Comparison of ENCODE assay signal across 20 mouse cellular contexts in genomic region chr2:164544454-164545097, GRCm38 (mm10). TPM values are rescaled to one million over a fixed set of nuclear protein-coding genes. Genes with fewer than 3 reads are reported as not detected.
A peak's percentile ranks its signal among the peaks of the same experiment; 100 is the strongest.
DNase-seq lines count a peak whose midpoint lies in the region; ATAC-seq and TF ChIP-seq lines count a peak whose summit lies in the region.
"Had no signal": no experiment of that assay in that cellular context is flagged by ENCODE, and none has a peak within 500 bp of the region (broad histone marks: within the 10 kb centered on the region; RNA-seq: fewer than 3 reads in every experiment).

No protein-coding gene starts in this region.

- no peaks in the 10 kb centered on the region for H3K27me3 ChIP-seq in lung, embryonic 16.5 days (ENCODE audit: control insufficient read depth, insufficient read depth, low read depth, low read length)
- no peaks in the 10 kb centered on the region for H3K27me3 ChIP-seq in intestine, postnatal 0 days (replicated peaks; ENCODE audit: control insufficient read depth, insufficient read depth, low read length)
- no peaks in the 10 kb centered on the region for H3K27me3 ChIP-seq in stomach, embryonic 15.5 days (replicated peaks)
- H3K27me3 ChIP-seq in cerebellum, adult 2 months (ENCODE audit: control insufficient read depth, insufficient read depth, low read length) = no peaks in the 10 kb centered on the region
- H3K27me3 ChIP-seq in liver, embryonic 12.5 days (replicated peaks) = peaks cover 13% of the 10 kb centered on the region; the same call in 1 of the 2 replicates
- H3K27me3 ChIP-seq: Patski had no signal

- no peak for DNase-seq in lung, postnatal 14 days
- no peak for DNase-seq in left cerebral cortex, adult 9 months (ENCODE audit: low spot score in 2 of 2)
- DNase-seq in cerebellum, adult 2 months = no peak
- DNase-seq: cerebellum, adult 18-20 months had no signal

- peak; percentile 34 for ATAC-seq in lung, embryonic 16.5 days (ENCODE audit: low read depth)
- ATAC-seq in common myeloid progenitor, adult 5-6 weeks (replicated peaks; ENCODE audit: low read depth, poor library complexity, severe bottlenecking) = peak; percentile 96
- ATAC-seq in intestine, postnatal 0 days = peak; percentile 54
- peak; percentile 45; the same call in 1 of the 2 replicates for ATAC-seq in stomach, embryonic 15.5 days (ENCODE audit: insufficient read depth, low FRiP score, low read depth)
- ATAC-seq in liver, embryonic 12.5 days = no peak
- ATAC-seq: forebrain, embryonic 14.5 days had no signal

- WGBS in lung, embryonic 16.5 days = 30% methylated on average over 5 of the region's 5 CpGs
- 25% methylated on average over 5 of the region's 5 CpGs for WGBS in intestine, postnatal 0 days
- WGBS in stomach, embryonic 15.5 days = 42% methylated on average over 5 of the region's 5 CpGs
- 56% methylated on average over 5 of the region's 5 CpGs for WGBS in cerebellum, adult 2 months
- WGBS in liver, embryonic 12.5 days (ENCODE audit: insufficient replicate concordance) = 20% methylated on average over 5 of the region's 5 CpGs

- H3K36me3 ChIP-seq in lung, embryonic 16.5 days (ENCODE audit: control insufficient read depth, insufficient read depth, low read length) = no peaks in the 10 kb centered on the region
- no peaks in the 10 kb centered on the region for H3K36me3 ChIP-seq in intestine, postnatal 0 days (ENCODE audit: control insufficient read depth, insufficient read depth)
- no peaks in the 10 kb centered on the region for H3K36me3 ChIP-seq in stomach, embryonic 15.5 days
- H3K36me3 ChIP-seq in liver, embryonic 12.5 days = no peaks in the 10 kb centered on the region

- peaks cover 22% of the 10 kb centered on the region for H3K4me1 ChIP-seq in lung, embryonic 16.5 days (replicated peaks; ENCODE audit: control insufficient read depth, insufficient read depth, low read length)
- H3K4me1 ChIP-seq in intestine, postnatal 0 days (replicated peaks; ENCODE audit: control insufficient read depth, insufficient read depth, low read length) = no peaks in the 10 kb centered on the region
- H3K4me1 ChIP-seq in stomach, embryonic 15.5 days = peaks cover 26% of the 10 kb centered on the region
- H3K4me1 ChIP-seq in cerebellum, adult 2 months (ENCODE audit: control insufficient read depth, insufficient read depth, low read length) = no peaks in the 10 kb centered on the region
- H3K4me1 ChIP-seq in liver, embryonic 12.5 days = no peaks in the 10 kb centered on the region

- no peak for TF ChIP-seq POLR2A in cerebellum, adult 2 months (IDR thresholded peaks at IDR 0.05; ENCODE audit: borderline replicate concordance, insufficient read depth, low read length)

- no peak overlapping the region for H3K4me3 ChIP-seq in lung, embryonic 16.5 days (ENCODE audit: low read length)
- H3K4me3 ChIP-seq in intestine, postnatal 0 days (ENCODE audit: low read depth, low read length) = no peak overlapping the region
- no peak overlapping the region for H3K4me3 ChIP-seq in stomach, embryonic 15.5 days (replicated peaks)
- H3K4me3 ChIP-seq in cerebellum, adult 2 months (replicated peaks; ENCODE audit: insufficient read depth, low read depth, low read length) = no peak overlapping the region
- no peak overlapping the region for H3K4me3 ChIP-seq in liver, embryonic 12.5 days

- H3K9me3 ChIP-seq in lung, embryonic 16.5 days (ENCODE audit: control insufficient read depth, low read length) = no peaks in the 10 kb centered on the region
- no peaks in the 10 kb centered on the region for H3K9me3 ChIP-seq in intestine, postnatal 0 days (ENCODE audit: control insufficient read depth)
- no peaks in the 10 kb centered on the region for H3K9me3 ChIP-seq in stomach, embryonic 15.5 days
- H3K9me3 ChIP-seq in liver, embryonic 12.5 days (replicated peaks) = no peaks in the 10 kb centered on the region

- no peak overlapping the region for H3K4me2 ChIP-seq in lung, embryonic 16.5 days (ENCODE audit: low read depth, low read length)
- H3K4me2 ChIP-seq in intestine, postnatal 0 days (replicated peaks; ENCODE audit: low read depth) = no peak overlapping the region
- no peak overlapping the region for H3K4me2 ChIP-seq in stomach, embryonic 15.5 days
- H3K4me2 ChIP-seq in liver, embryonic 12.5 days = no peak overlapping the region
- H3K4me2 ChIP-seq: hindbrain, embryonic 14.5 days had no signal

- H3K9ac ChIP-seq in lung, embryonic 16.5 days (ENCODE audit: low read length) = no peak overlapping the region
- no peak overlapping the region for H3K9ac ChIP-seq in intestine, postnatal 0 days (ENCODE audit: low read depth, low read length)
- H3K9ac ChIP-seq in stomach, embryonic 15.5 days = no peak overlapping the region
- no peak overlapping the region for H3K9ac ChIP-seq in liver, embryonic 12.5 days
- H3K9ac ChIP-seq: hindbrain, embryonic 14.5 days; liver, embryonic 14.5 days had no signal

- 0 out of 2 replicates have a peak overlapping the region, but pooled peaks have one; percentile 20 for H3K27ac ChIP-seq in lung, embryonic 16.5 days (ENCODE audit: low read length)
- H3K27ac ChIP-seq in intestine, postnatal 0 days (ENCODE audit: low read depth, low read length) = no peak overlapping the region
- H3K27ac ChIP-seq in stomach, embryonic 15.5 days = no peak overlapping the region
- H3K27ac ChIP-seq in cerebellum, adult 2 months (ENCODE audit: insufficient read depth, low read length) = no peak overlapping the region
- no peak overlapping the region for H3K27ac ChIP-seq in liver, embryonic 12.5 days
- H3K27ac ChIP-seq: hindbrain, embryonic 14.5 days; liver, embryonic 14.5 days had no signal

- TF ChIP-seq CTCF in intestine, postnatal 0 days (IDR thresholded peaks at IDR 0.05; ENCODE audit: low read depth) = no peak
- no peak for TF ChIP-seq CTCF in cerebellum, adult 2 months (IDR thresholded peaks at IDR 0.05; ENCODE audit: borderline replicate concordance, insufficient read depth, low read depth, low read length)

RNA-seq across cellular contexts. Expression of gene Wfdc2, which starts 17.6 kb away (rescaled TPM):
- 486 and 558 TPM in 2 replicates for polyA plus RNA-seq in lung, embryonic 16.5 days (2015; fragmentation: Nextera tagmentation; extraction: Ambion mirVana)
- not detected in 2 replicates for total RNA-seq in common myeloid progenitor, adult 5-6 weeks (2017)
- 6.5 and 11.9 TPM in 2 replicates for polyA plus RNA-seq in intestine, postnatal 0 days (2015; fragmentation: Nextera tagmentation; extraction: Ambion mirVana)
- 162 and 175 TPM in 2 replicates for polyA plus RNA-seq in stomach, embryonic 15.5 days (2015; fragmentation: Nextera tagmentation; extraction: Ambion mirVana)
- 0.87 and 2.1 TPM in 2 replicates for polyA plus RNA-seq in cerebellum, adult 2 months (2012; rRNA removed)
- 2.1 and 3.2 TPM in 2 replicates for polyA plus RNA-seq in liver, embryonic 12.5 days (2016; fragmentation: Nextera tagmentation; extraction: Ambion mirVana)

RNA-seq across cellular contexts. Expression of gene Spint3, which starts 28.7 kb away (rescaled TPM):
- not detected in 2 replicates for polyA plus RNA-seq in lung, embryonic 16.5 days (2015; fragmentation: Nextera tagmentation; extraction: Ambion mirVana)
- total RNA-seq in common myeloid progenitor, adult 5-6 weeks (2017) = not detected in 2 replicates
- not detected in 2 replicates for polyA plus RNA-seq in intestine, postnatal 0 days (2015; fragmentation: Nextera tagmentation; extraction: Ambion mirVana)
- polyA plus RNA-seq in stomach, embryonic 15.5 days (2015; fragmentation: Nextera tagmentation; extraction: Ambion mirVana) = not detected in 2 replicates
- not detected in 2 replicates for polyA plus RNA-seq in cerebellum, adult 2 months (2012; rRNA removed)
- not detected in 2 replicates for polyA plus RNA-seq in liver, embryonic 12.5 days (2016; fragmentation: Nextera tagmentation; extraction: Ambion mirVana)
- total RNA-seq: adrenal gland, adult 18-20 months; layer of hippocampus, adult 18-20 months; left cerebral cortex, adult 18-20 months had no signal
- polyA plus RNA-seq: cortical plate, adult 2 months; forebrain, embryonic 14.5 days; heart, embryonic 16.5 days; hindbrain, embryonic 14.5 days; limb, embryonic 11.5 days; liver, embryonic 14.5 days; Patski; spleen, adult 2 months had no signal

RNA-seq across cellular contexts. Expression of gene Wfdc6a, which starts 40.7 kb away (rescaled TPM):
- polyA plus RNA-seq in lung, embryonic 16.5 days (2015; fragmentation: Nextera tagmentation; extraction: Ambion mirVana) = 0.92 and 1.4 TPM in 2 replicates
- not detected in 2 replicates for total RNA-seq in common myeloid progenitor, adult 5-6 weeks (2017)
- 0.14 TPM in 1 of 2 replicates, not detected in the other for polyA plus RNA-seq in intestine, postnatal 0 days (2015; fragmentation: Nextera tagmentation; extraction: Ambion mirVana)
- polyA plus RNA-seq in stomach, embryonic 15.5 days (2015; fragmentation: Nextera tagmentation; extraction: Ambion mirVana) = 1.0 and 1.5 TPM in 2 replicates
- polyA plus RNA-seq in cerebellum, adult 2 months (2012; rRNA removed) = 0.24 TPM in 1 of 2 replicates, not detected in the other
- polyA plus RNA-seq in liver, embryonic 12.5 days (2016; fragmentation: Nextera tagmentation; extraction: Ambion mirVana) = 0.26 TPM in 1 of 2 replicates, not detected in the other
- total RNA-seq: layer of hippocampus, adult 18-20 months; left cerebral cortex, adult 18-20 months had no signal
- polyA plus RNA-seq: cortical plate, adult 2 months; forebrain, embryonic 14.5 days; limb, embryonic 11.5 days; Patski had no signal

RNA-seq across cellular contexts. Expression of gene Pigt, which starts 47.3 kb away (rescaled TPM):
- polyA plus RNA-seq in lung, embryonic 16.5 days (2015; fragmentation: Nextera tagmentation; extraction: Ambion mirVana) = 62.0 and 63.2 TPM in 2 replicates
- total RNA-seq in common myeloid progenitor, adult 5-6 weeks (2017) = 30.6 and 33.2 TPM in 2 replicates
- polyA plus RNA-seq in intestine, postnatal 0 days (2015; fragmentation: Nextera tagmentation; extraction: Ambion mirVana) = 75.8 and 83.0 TPM in 2 replicates
- polyA plus RNA-seq in stomach, embryonic 15.5 days (2015; fragmentation: Nextera tagmentation; extraction: Ambion mirVana) = 67.0 and 67.5 TPM in 2 replicates
- 103 and 109 TPM in 2 replicates for polyA plus RNA-seq in cerebellum, adult 2 months (2012; rRNA removed)
- polyA plus RNA-seq in liver, embryonic 12.5 days (2016; fragmentation: Nextera tagmentation; extraction: Ambion mirVana) = 29.7 and 30.3 TPM in 2 replicates

RNA-seq across cellular contexts. Expression of gene Eppin, which starts 48.8 kb away (rescaled TPM):
- not detected in 2 replicates for polyA plus RNA-seq in lung, embryonic 16.5 days (2015; fragmentation: Nextera tagmentation; extraction: Ambion mirVana)
- not detected in 2 replicates for total RNA-seq in common myeloid progenitor, adult 5-6 weeks (2017)
- not detected in 2 replicates for polyA plus RNA-seq in intestine, postnatal 0 days (2015; fragmentation: Nextera tagmentation; extraction: Ambion mirVana)
- not detected in 2 replicates for polyA plus RNA-seq in stomach, embryonic 15.5 days (2015; fragmentation: Nextera tagmentation; extraction: Ambion mirVana)
- polyA plus RNA-seq in cerebellum, adult 2 months (2012; rRNA removed) = not detected in 2 replicates
- not detected in 2 replicates for polyA plus RNA-seq in liver, embryonic 12.5 days (2016; fragmentation: Nextera tagmentation; extraction: Ambion mirVana)
- total RNA-seq: adrenal gland, adult 18-20 months; layer of hippocampus, adult 18-20 months; left cerebral cortex, adult 18-20 months had no signal
- polyA plus RNA-seq: cortical plate, adult 2 months; forebrain, embryonic 14.5 days; heart, embryonic 16.5 days; hindbrain, embryonic 14.5 days; limb, embryonic 11.5 days; liver, embryonic 14.5 days; Patski; spleen, adult 2 months had no signal

Comparison
In these comparisons a context has a peak if more than half of its experiments do, and no peak if none do; other contexts are left out.
1. RNA of gene Wfdc2, which starts 17.6 kb away (polyA plus RNA-seq): 486 to 558 TPM in lung, embryonic 16.5 days and 162 to 175 TPM in stomach, embryonic 15.5 days; 6.5 to 11.9 TPM in intestine, postnatal 0 days, 2.1 to 3.2 TPM in liver, embryonic 12.5 days and 0.87 to 2.1 TPM in cerebellum, adult 2 months; every median in the first group is over 10 times any median in the second.